Mouse (Mus musculus) forebrain, embryonic 10.5 days (tissue): Measurements from ENCODE around the gene Pdf. TPM values are rescaled to one million over a fixed set of nuclear protein-coding genes. Genes with fewer than 3 reads are reported as not detected.

Source experiments
- DNase-seq: peaks from one replicate; pipeline ENCODE4 v3.0.0-alpha.2; 2017; ENCODE audit warnings: low spot score; ENCODE audit errors: extremely low spot score
- H3K27ac ChIP-seq: fragments of 300-500 bp; sonication (generic); 2 replicates; pipeline ENCODE4 v1.5.1; 2016; ENCODE audit warnings: mild to moderate bottlenecking
- H3K27me3 ChIP-seq: fragments of 300-500 bp; sonication (generic); 2 replicates; pipeline ENCODE4 v1.6.1; 2016; ENCODE audit warnings: mild to moderate bottlenecking; ENCODE audit not compliant: poor library complexity, severe bottlenecking
- H3K36me3 ChIP-seq: fragments of 300-500 bp; sonication (generic); replicated peaks from 2 replicates; pipeline ENCODE4 v1.6.1; 2016; ENCODE audit warnings: mild to moderate bottlenecking, moderate library complexity
- H3K4me1 ChIP-seq: fragments of 300-500 bp; sonication (generic); 2 replicates; pipeline ENCODE4 v1.6.1; 2016
- H3K4me3 ChIP-seq: fragments of 300-500 bp; sonication (generic); 2 replicates; pipeline ENCODE4 v1.5.1; 2016; ENCODE audit warnings: mild to moderate bottlenecking, moderate library complexity
- H3K9me3 ChIP-seq: fragments of 300-500 bp; sonication (generic); 2 replicates; pipeline ENCODE4 v1.6.1; 2016; ENCODE audit warnings: mild to moderate bottlenecking, moderate library complexity
- WGBS: fragments of 180-500 bp; shearing (Covaris S2); methylation state at CpG from one replicate; pipeline ENCODE4 v1.1.7; 2016; 5-methylcytosine and 5-hydroxymethylcytosine counted together
- polyA plus RNA-seq: library from polyadenylated mRNA; unstranded; fragments of >200 nt; fragmentation: Nextera tagmentation; extraction: Ambion mirVana; gene quantifications from 2 replicates; pipeline ENCODE4 v1.2.1, GENCODE M21; 2016

The Pdf gene
- 46.6 and 52.1 TPM in 2 replicates for polyA plus RNA-seq

GRCm38 (mm10) chr8:107048061-107048941, at the start of gene Pdf:
TSS of gene Pdf (minus strand) at chr8:107048614.
- Histone ChIP-seq H3K27ac (peak within 1 kb of the TSS; percentile 96), H3K36me3 (peaks cover 93% of the 10 kb centered on the region), H3K9me3 (peaks cover 4% of the 10 kb centered on the region; the same call in 1 of the 2 replicates), H3K4me3 (peak within 1 kb of the TSS; percentile 87), H3K27me3 (no peaks in the 10 kb centered on the region), H3K4me1 (peaks cover 23% of the 10 kb centered on the region)
- WGBS: under 1% methylated on average over 87 of the region's 87 CpGs
- DNase-seq: peak; percentile 76

GRCm38 (mm10) chr8:107096366-107097036, 48.1 kb upstream of the Pdf start, which contains the start of gene Terf2:
TSS of gene Terf2 (minus strand) at chr8:107096547.
- H3K27me3 ChIP-seq: no peaks in the 10 kb centered on the region
- peak within 1 kb of the TSS; percentile 96 for H3K27ac ChIP-seq
- peak; percentile 96 for DNase-seq
- no peaks in the 10 kb centered on the region for H3K9me3 ChIP-seq
- peak within 1 kb of the TSS; percentile 75 for H3K4me3 ChIP-seq
- H3K36me3 ChIP-seq: peaks cover 32% of the 10 kb centered on the region
- peaks cover 18% of the 10 kb centered on the region for H3K4me1 ChIP-seq
- 5% methylated on average over 39 of the region's 39 CpGs for WGBS

- peaks cover 18% of the 10 kb centered on the region for H3K4me1 ChIP-seq
- no peaks in the 10 kb centered on the region for H3K9me3 ChIP-seq
- H3K36me3 ChIP-seq: peaks cover 38% of the 10 kb centered on the region
- peak overlapping the region; percentile 96 for H3K27ac ChIP-seq
- WGBS: under 1% methylated on average over 46 of the region's 53 CpGs
- H3K4me3 ChIP-seq: peak overlapping the region; percentile 75
- no peaks in the 10 kb centered on the region for H3K27me3 ChIP-seq
- DNase-seq: no peak
These were observed 47.4 kb upstream of the Pdf start for GRCm38 (mm10) chr8:107095717-107096365.

GRCm38 (mm10) chr8:107090531-107090930, 42.1 kb upstream of the Pdf start:
- H3K36me3 ChIP-seq: peaks cover 88% of the 10 kb centered on the region
- no peak overlapping the region for H3K4me3 ChIP-seq
- peaks cover 18% of the 10 kb centered on the region for H3K4me1 ChIP-seq
- no peak overlapping the region for H3K27ac ChIP-seq
- WGBS: 97% methylated on average over 7 of the region's 7 CpGs
- peaks cover 4% of the 10 kb centered on the region; the same call in 1 of the 2 replicates for H3K9me3 ChIP-seq
- no peaks in the 10 kb centered on the region for H3K27me3 ChIP-seq
- no peak for DNase-seq

- 95% methylated on average over 5 of the region's 5 CpGs for WGBS
- peaks cover 4% of the 10 kb centered on the region; the same call in 1 of the 2 replicates for H3K9me3 ChIP-seq
- H3K4me3 ChIP-seq: no peak overlapping the region
- no peak for DNase-seq
- no peaks in the 10 kb centered on the region for H3K4me1 ChIP-seq
- no peaks in the 10 kb centered on the region for H3K27me3 ChIP-seq
- peaks cover 95% of the 10 kb centered on the region for H3K36me3 ChIP-seq
- no peak overlapping the region for H3K27ac ChIP-seq
These were observed 40.2 kb upstream of the Pdf start for GRCm38 (mm10) chr8:107088526-107089063.

GRCm38 (mm10) chr8:107086018-107086417, 37.6 kb upstream of the Pdf start:
- DNase-seq: no peak
- H3K27ac ChIP-seq: no peak overlapping the region
- H3K9me3 ChIP-seq: peaks cover 4% of the 10 kb centered on the region; the same call in 1 of the 2 replicates
- H3K27me3 ChIP-seq: no peaks in the 10 kb centered on the region
- WGBS: 98% methylated on average over 5 of the region's 5 CpGs
- H3K4me1 ChIP-seq: no peaks in the 10 kb centered on the region
- H3K36me3 ChIP-seq: peaks cover 97% of the 10 kb centered on the region
- H3K4me3 ChIP-seq: no peak overlapping the region

- Histone ChIP-seq H3K36me3 (peaks cover 97% of the 10 kb centered on the region), H3K9me3 (peaks cover 4% of the 10 kb centered on the region; the same call in 1 of the 2 replicates), H3K27me3 (no peaks in the 10 kb centered on the region), H3K27ac (no peak overlapping the region), H3K4me3 (no peak overlapping the region), H3K4me1 (no peaks in the 10 kb centered on the region)
- no peak for DNase-seq
- 97% methylated on average over 17 of the region's 17 CpGs for WGBS
These were observed 36.9 kb upstream of the Pdf start for GRCm38 (mm10) chr8:107085358-107085757.

GRCm38 (mm10) chr8:107076239-107076888, 27.9 kb upstream of the Pdf start:
- WGBS: 92% methylated on average over 7 of the region's 7 CpGs
- no peaks in the 10 kb centered on the region for H3K9me3 ChIP-seq
- no peaks in the 10 kb centered on the region for H3K27me3 ChIP-seq
- H3K36me3 ChIP-seq: peaks cover 99% of the 10 kb centered on the region
- no peak overlapping the region for H3K4me3 ChIP-seq
- H3K27ac ChIP-seq: no peak overlapping the region
- H3K4me1 ChIP-seq: no peaks in the 10 kb centered on the region
- no peak for DNase-seq

GRCm38 (mm10) chr8:107074128-107074527, 25.7 kb upstream of the Pdf start:
- Histone ChIP-seq H3K36me3 (peaks cover 98% of the 10 kb centered on the region), H3K27me3 (no peaks in the 10 kb centered on the region), H3K9me3 (no peaks in the 10 kb centered on the region), H3K4me1 (no peaks in the 10 kb centered on the region), H3K4me3 (no peak overlapping the region), H3K27ac (no peak overlapping the region)
- no peak for DNase-seq
- WGBS: 88% methylated on average over 1 of the region's 1 CpGs

- DNase-seq: no peak
- H3K4me3 ChIP-seq: no peak overlapping the region
- no peaks in the 10 kb centered on the region for H3K9me3 ChIP-seq
- peaks cover 98% of the 10 kb centered on the region for H3K36me3 ChIP-seq
- no peaks in the 10 kb centered on the region for H3K27me3 ChIP-seq
- WGBS: 86% methylated on average over 4 of the region's 4 CpGs
- no peak overlapping the region for H3K27ac ChIP-seq
- no peaks in the 10 kb centered on the region for H3K4me1 ChIP-seq
These were observed 25.3 kb upstream of the Pdf start for GRCm38 (mm10) chr8:107073706-107074105.

- WGBS: 67% methylated on average over 17 of the region's 17 CpGs
- H3K36me3 ChIP-seq: peaks cover 25% of the 10 kb centered on the region
These were observed 17.4 kb upstream of the Pdf start, which contains the start of gene Tmed6 for GRCm38 (mm10) chr8:107065511-107066496. TSS of gene Tmed6 (minus strand) at chr8:107065644.

More at GRCm38 (mm10) chr8:107065511-107066496, 17.4 kb upstream of the Pdf start, which contains the start of gene Tmed6:
- Histone ChIP-seq H3K4me3 (no peak within 1 kb of the TSS), H3K4me1 (no peaks in the 10 kb centered on the region), H3K27ac (no peak within 1 kb of the TSS), H3K9me3 (no peaks in the 10 kb centered on the region), H3K27me3 (no peaks in the 10 kb centered on the region)
- no peak for DNase-seq
